Mouse (Mus musculus): ENCODE measurements around the gene 4921517D22Rik.

- TF ChIP-seq POLR2A (IDR thresholded peaks at IDR 0.05; ENCODE audit: extremely low read depth, insufficient read depth, low read length) = no peak
- no peak for TF ChIP-seq CTCF (IDR thresholded peaks at IDR 0.05; ENCODE audit: low read depth, low read length)
Measured at GRCm38 (mm10) chr13:59674761-59675150, 19.2 kb downstream of the 4921517D22Rik start.

Measured in liver, adult 2 months (tissue).